Mouse (Mus musculus) embryonic facial prominence, embryonic 14.5 days (tissue): ENCODE data around the gene Hspa2. TPM values are rescaled to one million over a fixed set of nuclear protein-coding genes. Genes with fewer than 3 reads are reported as not detected.

Source experiments
- ATAC-seq: fragments of 200-750 bp; cut with Nextera tagmentation; 2 replicates; pipeline ENCODE4 v1.8.0; 2017; ENCODE audit warnings: low read depth, moderate number of reproducible peaks, moderate TSS enrichment
- DNase-seq: peaks from one replicate; pipeline ENCODE4 v3.0.0-alpha.2; 2015; ENCODE audit warnings: low spot score
- H3K27ac ChIP-seq: fragments of 300-500 bp; sonication (generic); replicated peaks from 2 replicates; pipeline ENCODE4 v1.5.1; 2014; ENCODE audit warnings: low read depth, mild to moderate bottlenecking, low read length, moderate library complexity
- H3K27me3 ChIP-seq: fragments of 300-500 bp; sonication (generic); replicated peaks from 2 replicates; pipeline ENCODE4 v1.6.1; 2014; ENCODE audit warnings: low read length; ENCODE audit not compliant: control insufficient read depth, insufficient read depth
- H3K36me3 ChIP-seq: fragments of 300-500 bp; sonication (generic); 2 replicates; pipeline ENCODE4 v1.6.1; 2014; ENCODE audit warnings: low read length, mixed read lengths; ENCODE audit not compliant: control insufficient read depth, insufficient read depth
- H3K4me1 ChIP-seq: fragments of 300-500 bp; sonication (generic); 2 replicates; pipeline ENCODE4 v1.6.1; 2014; ENCODE audit warnings: antibody characterized with exemption, low read length; ENCODE audit not compliant: control insufficient read depth, insufficient read depth
- H3K4me2 ChIP-seq: fragments of 300-500 bp; sonication (generic); 2 replicates; pipeline ENCODE4 v1.6.1; 2014; ENCODE audit warnings: low read depth, mild to moderate bottlenecking, low read length, moderate library complexity, mixed read lengths
- H3K4me3 ChIP-seq: fragments of 300-500 bp; sonication (generic); 2 replicates; pipeline ENCODE4 v1.5.1; 2014; ENCODE audit warnings: low read depth, mild to moderate bottlenecking, low read length
- H3K9ac ChIP-seq: fragments of 300-500 bp; sonication (generic); 2 replicates; pipeline ENCODE4 v1.6.1; 2014; ENCODE audit warnings: low read depth, mild to moderate bottlenecking, low read length, moderate library complexity, mixed read lengths
- H3K9me3 ChIP-seq: fragments of 300-500 bp; sonication (generic); 2 replicates; pipeline ENCODE4 v1.6.1; 2016; ENCODE audit warnings: low read length; ENCODE audit not compliant: control insufficient read depth
- WGBS: fragments of 180-500 bp; shearing (Covaris S2); extraction: QIAGEN DNeasy Blood & Tissue Kit; methylation state at CpG from one replicate; pipeline ENCODE4 v1.1.7; 2014; 5-methylcytosine and 5-hydroxymethylcytosine counted together
- polyA plus RNA-seq: library from polyadenylated mRNA; unstranded; fragments of >200 nt; fragmentation: Nextera tagmentation; extraction: Ambion mirVana; gene quantifications from 2 replicates; pipeline ENCODE4 v1.2.1, GENCODE M21; 2014

Hspa2 gene
- polyA plus RNA-seq, 1 experiment from 2014 or later = 10.9 TPM

DNA sequence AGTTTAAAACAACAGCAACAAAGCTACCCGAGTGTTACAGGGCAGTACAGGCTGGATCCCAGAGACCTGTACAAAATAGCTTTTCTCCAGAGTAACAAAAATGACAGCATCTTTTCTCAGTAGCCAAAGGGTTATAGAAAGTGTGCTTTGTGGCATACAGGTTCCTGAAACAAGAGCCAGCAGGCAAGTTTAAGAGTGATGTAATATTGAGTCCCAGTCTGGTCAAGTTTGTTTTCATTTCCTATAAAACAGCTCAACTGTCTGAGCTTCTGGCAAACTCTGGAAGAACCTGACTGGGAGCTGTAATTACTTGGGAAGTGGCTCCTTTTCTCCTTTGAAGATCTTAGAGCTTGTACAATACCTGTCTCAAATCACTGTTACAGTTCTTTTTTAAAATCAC lies 3.2 kb downstream of the Hspa2 start:
- Histone ChIP-seq H3K4me2 (no peak overlapping the region), H3K36me3 (no peaks in the 10 kb centered on the region), H3K27me3 (peaks cover 43% of the 10 kb centered on the region), H3K9ac (no peak overlapping the region), H3K27ac (no peak overlapping the region), H3K4me1 (peaks cover 20% of the 10 kb centered on the region), H3K9me3 (no peaks in the 10 kb centered on the region), H3K4me3 (no peak overlapping the region)
- ATAC-seq (no peak), DNase-seq (peak; percentile 33)
- 31% methylated on average over 1 of the region's 1 CpGs for WGBS

DNA sequence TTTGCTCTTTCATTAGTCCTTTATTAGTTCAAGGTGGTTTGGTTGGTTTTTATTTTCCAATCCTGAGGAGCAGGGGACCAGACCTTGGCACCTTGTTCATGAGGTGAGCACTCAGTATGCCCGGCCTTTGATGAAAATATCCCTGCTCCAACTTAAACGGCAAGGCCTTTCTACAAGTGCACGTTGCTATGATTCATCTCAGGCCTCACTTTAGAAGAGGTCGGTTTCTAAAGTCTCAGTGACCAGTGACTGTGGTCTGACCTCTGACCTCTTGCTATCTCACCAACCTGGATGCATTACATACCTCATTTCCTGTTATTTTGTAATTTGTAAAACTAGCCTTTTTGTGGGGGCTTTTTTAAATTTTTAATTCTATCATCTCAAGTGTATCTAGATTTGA lies 5.2 kb downstream of the Hspa2 start:
- H3K9me3 ChIP-seq = no peaks in the 10 kb centered on the region
- H3K27me3 ChIP-seq = peaks cover 35% of the 10 kb centered on the region
- peaks cover 15% of the 10 kb centered on the region for H3K4me1 ChIP-seq
- no peaks in the 10 kb centered on the region for H3K36me3 ChIP-seq
- ATAC-seq (no peak), DNase-seq (no peak)
- H3K27ac ChIP-seq = no peak overlapping the region
- H3K4me3 ChIP-seq = no peak overlapping the region
- WGBS = 21% methylated on average over 4 of the region's 4 CpGs
- H3K4me2 ChIP-seq = no peak overlapping the region
- H3K9ac ChIP-seq = no peak overlapping the region

DNA sequence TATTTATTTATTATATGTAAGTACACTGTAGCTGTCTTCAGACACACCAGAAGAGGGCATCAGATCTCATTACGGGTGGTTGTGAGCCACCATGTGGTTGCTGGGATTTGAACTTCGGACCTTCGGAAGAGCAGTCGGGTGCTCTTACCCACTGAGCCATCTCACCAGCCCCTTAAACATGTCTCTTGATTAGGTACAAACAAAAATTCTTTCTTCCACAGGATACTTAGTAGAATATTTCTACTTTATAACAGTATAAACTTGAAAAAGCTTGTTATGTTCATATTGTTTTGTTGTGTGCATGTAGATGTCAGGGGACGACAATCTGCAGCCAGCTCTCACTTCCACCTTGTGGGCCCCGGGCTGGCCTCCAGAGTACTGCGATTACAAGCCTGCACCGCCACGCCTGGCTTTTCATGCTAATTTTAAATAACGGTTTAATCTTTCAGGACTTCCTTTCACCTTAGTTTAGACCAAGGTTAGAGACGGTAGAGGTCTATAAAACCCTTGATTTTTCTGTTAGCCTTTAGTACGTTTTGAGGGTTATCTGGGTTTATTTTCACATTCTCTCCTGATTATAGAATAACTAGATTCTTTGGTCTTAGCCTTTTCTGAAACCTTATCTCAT lies 11.5 kb downstream of the Hspa2 start:
- DNase-seq (no peak), ATAC-seq (no peak)
- H3K9ac ChIP-seq = no peak overlapping the region
- WGBS = 75% methylated on average over 11 of the region's 12 CpGs
- no peak overlapping the region for H3K4me3 ChIP-seq
- no peaks in the 10 kb centered on the region for H3K4me1 ChIP-seq
- peaks cover 6% of the 10 kb centered on the region; the same call in 1 of the 2 replicates for H3K9me3 ChIP-seq
- no peak overlapping the region for H3K27ac ChIP-seq
- H3K4me2 ChIP-seq = no peak overlapping the region
- H3K36me3 ChIP-seq = no peaks in the 10 kb centered on the region
- no peaks in the 10 kb centered on the region for H3K27me3 ChIP-seq

DNA sequence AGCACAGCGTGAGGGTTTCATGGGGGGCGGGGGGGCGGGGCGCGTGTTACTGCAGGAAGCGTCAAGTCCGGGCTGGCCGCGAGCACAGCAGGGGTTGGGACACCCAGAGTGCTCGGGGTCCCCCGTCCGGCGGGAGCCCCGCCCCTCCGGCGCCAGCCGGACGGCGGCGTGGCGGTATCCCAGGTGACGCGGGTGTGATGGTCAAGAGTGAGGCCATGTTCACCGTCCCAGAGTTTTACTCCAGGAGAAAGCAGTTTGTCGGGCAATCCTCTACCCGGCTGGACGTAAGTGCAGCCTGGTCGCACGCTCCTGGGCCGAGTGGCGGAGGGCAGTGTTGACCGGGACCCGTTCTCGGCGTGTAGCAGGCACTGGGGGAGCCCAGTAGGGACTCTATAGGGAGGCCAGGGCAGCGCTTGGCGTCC lies 13.5 kb downstream of the Hspa2 start, which contains the start of gene Ppp1r36:
TSS of gene Ppp1r36 (plus strand) at position 106 of the 422 bp plus-strand sequence.
- Histone ChIP-seq H3K9me3 (peaks cover 6% of the 10 kb centered on the region; the same call in 1 of the 2 replicates), H3K27me3 (no peaks in the 10 kb centered on the region), H3K27ac (no peak within 1 kb of the TSS), H3K36me3 (no peaks in the 10 kb centered on the region), H3K4me1 (no peaks in the 10 kb centered on the region), H3K4me2 (peak within 1 kb of the TSS; percentile 79), H3K4me3 (peak within 1 kb of the TSS; percentile 48), H3K9ac (peak within 1 kb of the TSS; percentile 57)
- ATAC-seq (peak; percentile 65), DNase-seq (no peak)
- WGBS = under 1% methylated on average over 23 of the region's 37 CpGs

DNA sequence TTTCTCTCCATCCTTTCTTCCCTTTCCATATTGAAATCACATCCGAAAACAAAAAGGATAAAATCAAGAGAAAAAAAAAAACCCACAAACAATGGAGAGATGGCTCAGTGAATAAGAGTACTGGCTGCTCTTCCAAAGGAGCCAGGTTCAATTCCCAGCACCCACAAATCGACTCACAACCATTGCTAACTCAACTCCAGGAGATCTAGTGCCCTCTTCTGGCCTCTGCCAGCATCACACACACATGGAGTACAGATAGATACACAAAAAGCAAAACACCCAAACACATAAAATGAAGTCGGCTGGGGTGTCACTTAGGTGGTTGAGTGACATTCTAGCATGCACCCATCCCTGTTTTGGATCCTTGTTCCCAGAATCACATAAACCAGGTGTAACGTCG lies 14.4 kb downstream of the Hspa2 start:
- WGBS = 97% methylated on average over 5 of the region's 5 CpGs
- Histone ChIP-seq H3K27ac (no peak overlapping the region), H3K36me3 (no peaks in the 10 kb centered on the region), H3K9ac (no peak overlapping the region), H3K4me1 (no peaks in the 10 kb centered on the region), H3K4me3 (no peak overlapping the region), H3K27me3 (no peaks in the 10 kb centered on the region), H3K9me3 (peaks cover 6% of the 10 kb centered on the region; the same call in 1 of the 2 replicates), H3K4me2 (no peak overlapping the region)
- no peak for DNase-seq
- no peak for ATAC-seq

DNA sequence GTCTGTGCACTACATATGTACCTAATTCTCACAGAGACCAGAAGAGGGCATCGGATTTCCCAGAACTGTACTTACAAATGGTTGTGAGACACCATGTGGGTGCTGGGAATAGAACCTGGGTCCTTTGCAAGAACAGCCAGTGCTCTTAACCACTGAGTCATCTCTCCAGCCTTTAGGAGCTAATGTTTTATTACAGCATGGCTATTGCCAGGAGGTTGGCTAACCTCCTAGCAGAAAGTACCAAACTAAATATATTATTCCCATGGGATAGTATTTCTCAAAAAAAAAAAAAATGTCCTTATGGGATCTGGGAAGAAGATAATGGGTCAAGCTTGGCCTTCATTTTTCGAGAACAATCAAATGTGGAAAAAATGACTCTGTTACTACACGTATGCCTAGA lies 21.3 kb downstream of the Hspa2 start:
- no peak for DNase-seq
- Histone ChIP-seq H3K4me2 (no peak overlapping the region), H3K9me3 (0 out of 2 replicates have a peak, but pooled peaks cover 3% of the 10 kb centered on the region), H3K27ac (no peak overlapping the region), H3K9ac (no peak overlapping the region), H3K4me1 (no peaks in the 10 kb centered on the region), H3K36me3 (no peaks in the 10 kb centered on the region), H3K27me3 (no peaks in the 10 kb centered on the region), H3K4me3 (no peak overlapping the region)
- 92% methylated on average over 3 of the region's 3 CpGs for WGBS
- ATAC-seq = no peak

DNA sequence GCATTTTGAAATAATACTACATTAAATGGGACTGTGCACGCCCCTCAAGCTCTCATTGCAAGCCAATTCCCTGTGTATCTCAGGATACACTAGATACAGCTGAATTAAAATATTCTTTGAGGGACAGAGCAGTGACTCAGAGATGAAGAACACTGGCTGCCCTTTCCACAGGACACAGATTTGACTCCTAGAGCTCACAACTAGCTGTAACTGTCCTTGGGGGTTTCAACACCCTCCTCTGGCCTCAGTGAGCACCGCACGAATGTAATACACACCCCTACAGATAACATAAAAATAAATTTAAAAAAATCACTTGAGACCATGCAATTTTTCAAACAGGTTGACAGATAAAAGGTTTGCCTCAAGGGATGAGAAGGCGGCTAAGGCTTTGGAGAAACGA lies 23.6 kb downstream of the Hspa2 start:
- Histone ChIP-seq H3K9ac (no peak overlapping the region; the same call in 1 of the 2 replicates), H3K4me3 (no peak overlapping the region), H3K36me3 (no peaks in the 10 kb centered on the region), H3K4me1 (no peaks in the 10 kb centered on the region), H3K9me3 (0 out of 2 replicates have a peak, but pooled peaks cover 3% of the 10 kb centered on the region), H3K27me3 (no peaks in the 10 kb centered on the region), H3K27ac (no peak overlapping the region), H3K4me2 (no peak overlapping the region)
- 45% methylated on average over 5 of the region's 5 CpGs for WGBS
- ATAC-seq (no peak), DNase-seq (no peak)

DNA sequence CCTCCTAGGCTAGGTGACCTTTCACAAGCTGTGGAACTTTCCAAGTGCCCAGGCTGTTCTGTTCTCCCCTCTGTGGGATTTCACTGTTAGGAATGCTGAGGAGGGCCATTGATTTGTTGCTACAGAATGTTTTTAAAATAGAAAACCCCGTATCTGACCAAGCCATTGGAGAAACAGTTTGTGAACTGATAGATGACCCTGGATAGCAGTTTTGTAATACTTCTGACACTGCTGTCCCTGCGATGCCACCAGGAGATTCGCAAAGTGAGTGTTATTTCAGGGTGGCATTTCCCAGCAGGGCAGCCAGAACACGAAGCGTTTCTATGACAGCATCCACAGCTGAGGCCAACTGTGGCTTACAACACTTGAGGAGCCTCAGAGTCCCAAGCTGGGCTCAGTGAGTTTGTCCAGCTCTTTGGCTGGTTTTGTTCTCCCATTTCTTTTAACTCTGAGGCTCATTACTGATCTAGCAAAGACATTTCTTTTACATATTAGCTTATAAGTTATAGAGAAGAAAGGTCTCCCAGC lies 27.0 kb downstream of the Hspa2 start:
- WGBS = 53% methylated on average over 5 of the region's 5 CpGs

DNA sequence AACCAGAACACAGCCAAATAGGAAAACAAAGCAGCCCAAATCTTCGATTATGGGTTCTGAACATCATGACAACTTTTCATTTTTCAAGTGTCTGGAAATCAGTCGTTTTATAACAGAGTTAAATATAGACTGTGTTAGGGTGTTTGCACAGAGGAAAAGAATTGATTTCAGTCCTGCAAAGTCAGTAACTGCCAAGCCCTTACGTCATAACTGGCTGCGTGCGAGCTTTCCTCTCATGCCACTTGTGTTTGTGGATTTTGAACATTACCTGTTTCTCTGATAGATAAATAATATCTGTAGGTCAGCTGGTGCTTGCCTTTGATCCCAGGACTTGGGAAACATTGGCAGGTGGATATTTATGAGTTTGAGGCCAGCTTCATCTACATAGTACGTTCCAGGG lies 27.5 kb downstream of the Hspa2 start:
- no peaks in the 10 kb centered on the region; the same call in 1 of the 2 replicates for H3K27me3 ChIP-seq
- H3K9ac ChIP-seq = no peak overlapping the region
- 84% methylated on average over 6 of the region's 6 CpGs for WGBS
- no peak overlapping the region for H3K4me2 ChIP-seq
- H3K36me3 ChIP-seq = no peaks in the 10 kb centered on the region
- no peak for ATAC-seq
- no peak for DNase-seq
- H3K9me3 ChIP-seq = no peaks in the 10 kb centered on the region
- H3K4me3 ChIP-seq = no peak overlapping the region
- H3K4me1 ChIP-seq = no peaks in the 10 kb centered on the region; the same call in 1 of the 2 replicates
- no peak overlapping the region for H3K27ac ChIP-seq

More for the DNA sequence above, 27.0 kb downstream of the Hspa2 start:
- Histone ChIP-seq H3K4me3 (no peak overlapping the region), H3K27ac (no peak overlapping the region), H3K4me2 (no peak overlapping the region), H3K9me3 (no peaks in the 10 kb centered on the region), H3K36me3 (no peaks in the 10 kb centered on the region), H3K4me1 (no peaks in the 10 kb centered on the region; the same call in 1 of the 2 replicates), H3K27me3 (no peaks in the 10 kb centered on the region; the same call in 1 of the 2 replicates), H3K9ac (no peak overlapping the region)
- ATAC-seq = no peak
- DNase-seq = no peak
